Mouse (Mus musculus) hindbrain, embryonic 13.5 days (tissue): ENCODE data around the gene Tbxas1. TPM values are rescaled to one million over a fixed set of nuclear protein-coding genes. Genes with fewer than 3 reads are reported as not detected.

Experiments
- ATAC-seq: fragments of 200-750 bp; cut with Nextera tagmentation; 2 replicates; pipeline ENCODE4 v1.8.0; 2017; ENCODE audit warnings: moderate TSS enrichment; ENCODE audit not compliant: low FRiP score
- H3K27ac ChIP-seq: fragments of 300-500 bp; sonication (generic); 2 replicates; pipeline ENCODE4 v1.5.1; 2015; ENCODE audit warnings: inconsistent platforms, mild to moderate bottlenecking, moderate library complexity
- H3K27me3 ChIP-seq: fragments of 300-500 bp; sonication (generic); 2 replicates; pipeline ENCODE4 v1.6.1; 2015; ENCODE audit warnings: mild to moderate bottlenecking, inconsistent platforms
- H3K36me3 ChIP-seq: fragments of 300-500 bp; sonication (generic); 2 replicates; pipeline ENCODE4 v1.6.1; 2015; ENCODE audit warnings: mild to moderate bottlenecking, inconsistent platforms
- H3K4me1 ChIP-seq: fragments of 300-500 bp; sonication (generic); replicated peaks from 2 replicates; pipeline ENCODE4 v1.6.1; 2015; ENCODE audit warnings: inconsistent platforms
- H3K4me2 ChIP-seq: fragments of 300-500 bp; sonication (generic); 2 replicates; pipeline ENCODE4 v1.6.1; 2015; ENCODE audit warnings: inconsistent platforms, mild to moderate bottlenecking, moderate library complexity
- H3K4me3 ChIP-seq: fragments of 300-500 bp; sonication (generic); 2 replicates; pipeline ENCODE4 v1.5.1; 2015; ENCODE audit warnings: mild to moderate bottlenecking, inconsistent platforms
- H3K9ac ChIP-seq: fragments of 300-500 bp; sonication (generic); 2 replicates; pipeline ENCODE4 v1.6.1; 2015; ENCODE audit warnings: mild to moderate bottlenecking, inconsistent platforms
- H3K9me3 ChIP-seq: fragments of 300-500 bp; sonication (generic); 2 replicates; pipeline ENCODE4 v1.6.1; 2016; ENCODE audit warnings: inconsistent platforms
- WGBS: fragments of 180-500 bp; shearing (Covaris S2); methylation state at CpG from one replicate; pipeline ENCODE4 v1.1.7; 2015; 5-methylcytosine and 5-hydroxymethylcytosine counted together
- polyA plus RNA-seq: library from polyadenylated mRNA; unstranded; fragments of >200 nt; fragmentation: Nextera tagmentation; extraction: Ambion mirVana; gene quantifications from 2 replicates; pipeline ENCODE4 v1.2.1, GENCODE M21; 2015

Tbxas1 gene
- polyA plus RNA-seq, 1 experiment from 2014 or later: 2.7 TPM

- no peaks in the 10 kb centered on the region for H3K36me3 ChIP-seq
- ATAC-seq: peak; percentile 33
- H3K4me2 ChIP-seq: no peak overlapping the region
- no peaks in the 10 kb centered on the region for H3K9me3 ChIP-seq
- peaks cover 13% of the 10 kb centered on the region for H3K4me1 ChIP-seq
- H3K27ac ChIP-seq: peak overlapping the region; percentile 49; the same call in 1 of the 2 replicates
- no peak overlapping the region for H3K9ac ChIP-seq
- no peak overlapping the region for H3K4me3 ChIP-seq
- 78% methylated on average over 13 of the region's 13 CpGs for WGBS
- H3K27me3 ChIP-seq: no peaks in the 10 kb centered on the region
Measured at GRCm38 (mm10) chr6:39054206-39054864, 179.1 kb downstream of the Tbxas1 start.

DNA sequence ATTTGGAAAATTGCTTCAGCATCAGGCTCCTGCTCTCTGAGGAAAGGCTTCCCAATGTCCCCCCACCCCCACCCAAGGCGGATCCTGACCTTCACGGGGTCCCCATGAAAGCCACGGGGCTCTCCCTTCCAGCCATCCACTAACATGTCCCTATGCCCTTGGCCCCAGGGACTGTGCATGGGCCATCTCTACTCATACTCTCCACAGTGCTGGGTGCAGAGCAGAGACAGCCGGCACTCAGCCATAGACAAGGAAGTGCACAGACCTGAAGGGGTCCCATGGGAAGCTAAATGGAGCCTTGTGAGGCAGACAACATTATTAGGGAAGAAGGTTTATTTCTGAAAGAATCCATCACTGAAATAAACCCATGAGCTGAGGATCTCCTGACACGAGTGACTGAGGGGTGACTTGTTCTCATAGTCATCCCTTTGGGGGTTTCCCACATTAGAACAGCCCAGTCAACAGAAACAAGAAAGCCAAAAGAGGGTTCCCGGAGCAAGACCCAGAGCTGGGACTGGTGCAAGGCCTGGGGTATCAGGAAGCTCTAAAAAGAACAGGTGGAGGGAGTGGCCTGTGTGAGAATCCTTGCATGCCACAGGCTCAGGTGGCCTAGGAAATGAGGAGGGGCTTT, 179.8 kb downstream of the Tbxas1 start:
- Histone ChIP-seq H3K27me3 (no peaks in the 10 kb centered on the region), H3K9ac (no peak overlapping the region), H3K4me1 (peaks cover 13% of the 10 kb centered on the region), H3K9me3 (no peaks in the 10 kb centered on the region), H3K36me3 (no peaks in the 10 kb centered on the region), H3K27ac (peak overlapping the region; percentile 49; the same call in 1 of the 2 replicates), H3K4me3 (no peak overlapping the region), H3K4me2 (no peak overlapping the region)
- 73% methylated on average over 6 of the region's 6 CpGs for WGBS
- peak; percentile 58; the same call in 1 of the 2 replicates for ATAC-seq

GRCm38 (mm10) chr6:39055831-39056261, 180.6 kb downstream of the Tbxas1 start:
- Histone ChIP-seq H3K36me3 (no peaks in the 10 kb centered on the region), H3K9ac (no peak overlapping the region), H3K4me2 (no peak overlapping the region), H3K27me3 (no peaks in the 10 kb centered on the region), H3K4me1 (peaks cover 19% of the 10 kb centered on the region), H3K9me3 (no peaks in the 10 kb centered on the region), H3K4me3 (no peak overlapping the region), H3K27ac (no peak overlapping the region)
- 44% methylated on average over 7 of the region's 7 CpGs for WGBS
- ATAC-seq: no peak

DNA sequence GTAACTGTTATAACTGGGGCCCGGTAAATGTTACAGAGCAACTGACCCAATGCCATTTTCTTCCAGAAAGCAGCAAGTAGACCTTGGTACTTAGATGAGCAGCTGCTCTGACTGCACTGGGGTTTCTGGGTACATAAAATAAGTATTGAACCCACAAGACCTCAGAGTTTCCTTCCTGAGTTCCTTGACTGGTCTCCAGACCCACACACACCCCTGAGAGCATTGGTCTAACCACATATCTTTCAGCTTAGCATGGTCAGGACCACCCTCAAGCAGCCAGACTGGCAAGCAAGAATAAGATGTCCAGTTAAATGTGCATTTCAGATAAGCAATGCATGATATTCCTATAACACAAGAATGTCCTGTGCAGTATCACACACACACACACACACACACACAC, 182.0 kb downstream of the Tbxas1 start:
- no peak overlapping the region for H3K4me2 ChIP-seq
- ATAC-seq: no peak
- H3K4me1 ChIP-seq: peaks cover 26% of the 10 kb centered on the region
- no peaks in the 10 kb centered on the region for H3K27me3 ChIP-seq
- no peak overlapping the region for H3K4me3 ChIP-seq
- H3K27ac ChIP-seq: no peak overlapping the region
- H3K36me3 ChIP-seq: no peaks in the 10 kb centered on the region
- no peaks in the 10 kb centered on the region for H3K9me3 ChIP-seq
- 95% methylated on average over 1 of the region's 1 CpGs for WGBS
- H3K9ac ChIP-seq: no peak overlapping the region

DNA sequence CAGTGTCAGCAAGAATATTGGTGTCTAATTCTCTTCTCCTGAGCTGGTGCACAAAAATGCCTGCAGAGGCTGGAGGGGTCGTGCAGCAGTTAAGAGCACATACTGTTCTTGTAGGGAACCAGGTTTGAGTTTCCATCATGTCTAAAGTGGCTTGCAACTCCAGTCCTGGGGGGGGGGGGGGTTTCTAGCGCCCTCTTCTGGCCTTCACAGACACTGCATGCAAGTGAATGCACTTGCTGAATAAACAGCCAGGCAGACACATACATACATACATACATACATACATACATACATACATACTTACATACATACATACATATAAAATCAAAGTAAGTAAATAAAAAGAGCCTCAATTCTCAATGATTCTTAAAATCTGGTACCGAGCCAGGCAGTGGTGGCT, 183.2 kb downstream of the Tbxas1 start:
- Histone ChIP-seq H3K4me3 (no peak overlapping the region), H3K36me3 (no peaks in the 10 kb centered on the region), H3K9ac (no peak overlapping the region), H3K4me2 (no peak overlapping the region), H3K9me3 (no peaks in the 10 kb centered on the region), H3K27ac (no peak overlapping the region), H3K4me1 (peaks cover 26% of the 10 kb centered on the region), H3K27me3 (no peaks in the 10 kb centered on the region)
- 63% methylated on average over 3 of the region's 3 CpGs for WGBS
- no peak for ATAC-seq

- Histone ChIP-seq H3K4me1 (peaks cover 26% of the 10 kb centered on the region), H3K9ac (no peak overlapping the region), H3K4me2 (no peak overlapping the region), H3K9me3 (no peaks in the 10 kb centered on the region), H3K36me3 (no peaks in the 10 kb centered on the region), H3K27ac (no peak overlapping the region), H3K4me3 (no peak overlapping the region), H3K27me3 (no peaks in the 10 kb centered on the region)
- no peak for ATAC-seq
- WGBS: 72% methylated on average over 3 of the region's 3 CpGs
Measured at GRCm38 (mm10) chr6:39058936-39059335, 183.7 kb downstream of the Tbxas1 start.

- 87% methylated on average over 12 of the region's 12 CpGs for WGBS
- no peak for ATAC-seq
- H3K9ac ChIP-seq: no peak overlapping the region
Measured at GRCm38 (mm10) chr6:39059547-39060497, 184.6 kb downstream of the Tbxas1 start.

DNA sequence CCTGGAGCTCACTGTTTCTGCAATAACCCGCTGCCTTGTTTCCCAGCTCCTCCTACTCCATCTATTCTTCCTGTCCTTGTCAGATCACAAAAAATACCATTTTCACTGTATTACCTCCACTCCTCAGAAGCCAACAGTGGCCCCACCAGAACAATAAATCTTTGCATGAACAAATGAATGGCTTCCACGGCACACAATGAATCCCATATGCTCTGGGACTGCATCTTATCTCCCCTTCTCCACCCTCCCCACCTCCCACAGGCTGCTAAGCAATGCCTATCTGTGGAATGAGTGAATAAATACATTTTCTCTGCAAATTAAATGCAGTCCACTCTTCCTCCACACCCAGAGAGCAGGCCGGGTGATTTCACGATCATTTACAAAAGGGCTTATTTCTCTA, 186.0 kb downstream of the Tbxas1 start:
- peak overlapping the region; percentile 69 for H3K27ac ChIP-seq
- H3K36me3 ChIP-seq: no peaks in the 10 kb centered on the region
- no peak overlapping the region for H3K4me2 ChIP-seq
- no peak overlapping the region for H3K9ac ChIP-seq
- peak; percentile 52 for ATAC-seq
- H3K27me3 ChIP-seq: no peaks in the 10 kb centered on the region
- H3K4me3 ChIP-seq: no peak overlapping the region
- H3K4me1 ChIP-seq: peaks cover 12% of the 10 kb centered on the region
- H3K9me3 ChIP-seq: no peaks in the 10 kb centered on the region
- WGBS: 22% methylated on average over 4 of the region's 4 CpGs

More at GRCm38 (mm10) chr6:39059547-39060497, 184.6 kb downstream of the Tbxas1 start:
- H3K4me2 ChIP-seq: no peak overlapping the region
- H3K4me3 ChIP-seq: no peak overlapping the region
- H3K4me1 ChIP-seq: peaks cover 21% of the 10 kb centered on the region
- no peak overlapping the region for H3K27ac ChIP-seq
- H3K27me3 ChIP-seq: no peaks in the 10 kb centered on the region
- no peaks in the 10 kb centered on the region for H3K36me3 ChIP-seq
- H3K9me3 ChIP-seq: no peaks in the 10 kb centered on the region

DNA sequence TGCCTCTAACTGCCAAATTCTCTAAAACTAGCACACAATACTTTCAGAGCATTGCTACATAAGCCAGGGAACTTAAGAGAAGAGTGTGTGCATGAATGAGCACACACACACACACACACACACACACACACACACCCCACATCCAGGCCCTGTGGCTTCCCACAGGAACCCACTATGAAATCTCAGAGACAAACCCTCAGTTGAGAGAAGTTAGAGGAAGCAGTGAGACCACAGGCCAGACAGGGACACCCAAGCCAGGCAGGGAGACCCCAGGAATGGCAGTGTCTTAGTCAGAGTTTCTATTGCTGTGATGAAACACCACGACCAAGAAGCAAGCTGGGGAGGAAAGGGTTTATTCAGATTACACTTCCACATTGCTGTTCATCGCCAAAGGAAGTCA, 188.3 kb downstream of the Tbxas1 start:
- H3K4me3 ChIP-seq: no peak overlapping the region
- 60% methylated on average over 2 of the region's 2 CpGs for WGBS
- no peaks in the 10 kb centered on the region for H3K27me3 ChIP-seq
- no peak for ATAC-seq
- no peak overlapping the region for H3K4me2 ChIP-seq
- peaks cover 17% of the 10 kb centered on the region for H3K4me1 ChIP-seq
- H3K9ac ChIP-seq: no peak overlapping the region
- no peaks in the 10 kb centered on the region for H3K36me3 ChIP-seq
- no peaks in the 10 kb centered on the region for H3K9me3 ChIP-seq
- no peak overlapping the region for H3K27ac ChIP-seq

- peak; percentile 81 for ATAC-seq
- Histone ChIP-seq H3K27ac (0 out of 2 replicates have a peak overlapping the region, but pooled peaks have one; percentile 3), H3K27me3 (0 out of 2 replicates have a peak, but pooled peaks cover 4% of the 10 kb centered on the region)
Measured at GRCm38 (mm10) chr6:39066935-39067578, 191.9 kb downstream of the Tbxas1 start.

GRCm38 (mm10) chr6:39072664-39073063, 197.5 kb downstream of the Tbxas1 start:
- Histone ChIP-seq H3K4me3 (no peak overlapping the region), H3K4me2 (no peak overlapping the region), H3K9me3 (no peaks in the 10 kb centered on the region), H3K9ac (no peak overlapping the region), H3K27me3 (0 out of 2 replicates have a peak, but pooled peaks cover 4% of the 10 kb centered on the region), H3K36me3 (no peaks in the 10 kb centered on the region), H3K27ac (no peak overlapping the region), H3K4me1 (peaks cover 10% of the 10 kb centered on the region)
- no peak for ATAC-seq
- 38% methylated on average over 5 of the region's 5 CpGs for WGBS

More at GRCm38 (mm10) chr6:39066935-39067578, 191.9 kb downstream of the Tbxas1 start:
- no peak overlapping the region for H3K9ac ChIP-seq
- peaks cover 5% of the 10 kb centered on the region; the same call in 1 of the 2 replicates for H3K4me1 ChIP-seq
- WGBS: 47% methylated on average over 12 of the region's 12 CpGs
- no peak overlapping the region for H3K4me2 ChIP-seq
- no peaks in the 10 kb centered on the region for H3K36me3 ChIP-seq
- no peaks in the 10 kb centered on the region for H3K9me3 ChIP-seq
- no peak overlapping the region for H3K4me3 ChIP-seq
